Mouse (Mus musculus) bone marrow macrophage, adult 2 months (primary cell): Measurements from ENCODE around the gene Orc3.

Experiments used
- CTCF ChIP-seq: IDR thresholded peaks from 2 replicates; pipeline ENCODE4 v1.5.1; 2012; ENCODE audit warnings: low read depth, mild to moderate bottlenecking, low read length, moderate library complexity
- POLR2A ChIP-seq: IDR thresholded peaks from 2 replicates; pipeline ENCODE4 v1.6.1; 2012; ENCODE audit warnings: mild to moderate bottlenecking, low read depth, low read length, borderline replicate concordance

DNA sequence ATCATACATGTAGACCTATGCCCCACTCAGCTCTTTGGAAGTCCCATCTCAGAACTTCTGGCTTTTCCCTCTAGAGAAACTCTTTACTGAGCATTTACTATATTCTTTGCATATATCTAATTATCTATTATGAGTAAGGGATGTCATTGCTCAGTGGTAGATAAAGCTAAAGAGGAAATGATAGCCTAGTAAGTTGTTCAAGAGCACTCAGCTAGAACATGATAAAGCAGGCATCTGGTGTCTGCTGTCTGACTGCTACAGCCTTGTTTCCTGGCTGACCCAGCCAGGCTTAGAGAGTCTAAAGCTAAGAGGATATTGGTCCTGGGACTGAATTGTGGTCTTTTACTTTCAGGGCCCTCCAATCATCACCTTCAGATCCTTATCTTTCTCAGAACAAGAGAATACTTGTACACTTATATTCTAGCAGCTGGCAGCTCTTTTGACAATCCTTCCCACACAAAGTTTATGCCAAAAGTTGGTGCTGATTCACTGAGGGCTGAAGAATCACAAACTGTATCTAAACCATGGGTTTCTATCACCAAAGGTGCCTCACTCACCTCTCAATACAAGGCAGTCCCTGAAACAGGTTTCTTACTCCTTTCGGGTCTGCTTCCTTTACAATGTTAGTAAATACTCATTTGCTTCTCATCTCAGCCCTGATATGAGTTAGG is 86.2 kb downstream of the Orc3 start:
- TF ChIP-seq CTCF, result no peak
- no peak for TF ChIP-seq POLR2A
